Mouse (Mus musculus): Measurements from ENCODE around the gene Gm49396.

- TF ChIP-seq POLR2A (IDR thresholded peaks at IDR 0.05; ENCODE audit: insufficient read length, low read depth) (no peak), E2F4 (IDR thresholded peaks at IDR 0.05; ENCODE audit: insufficient read depth) (no peak), MYOG (IDR thresholded peaks at IDR 0.05; ENCODE audit: control insufficient read depth in 1 of 3, insufficient read depth in 1 of 3, insufficient read length in 2 of 3, low read depth in 2 of 3) (no peak), USF1 (IDR thresholded peaks at IDR 0.05; ENCODE audit: low read depth) (no peak), MAX (IDR thresholded peaks at IDR 0.05; ENCODE audit: low read depth) (no peak), TCF12 (IDR thresholded peaks at IDR 0.05; ENCODE audit: insufficient read depth, poor library complexity, severe bottlenecking) (no peak)
Observed at GRCm38 (mm10) chr7:30584339-30584738, 21.2 kb downstream of the Gm49396 start.
